Mouse (Mus musculus): ENCODE data around the gene Nbeal1. TPM values are rescaled to one million over a fixed set of nuclear protein-coding genes. Genes with fewer than 3 reads are reported as not detected.
"Not testable (repeated sequence)": the region's sequence is repeated elsewhere in the genome, so short reads cannot be mapped to it uniquely, and the experiment has no call there.

Gene Nbeal1
- polyA plus RNA-seq, 1 experiment = 0.78 TPM

GRCm38 (mm10) chr1:60169626-60170025, 10.8 kb upstream of the Nbeal1 start:
- H3K79me3 ChIP-seq (ENCODE audit: low read depth) = no peaks in the 10 kb centered on the region
- no peaks in the 10 kb centered on the region for H3K27me3 ChIP-seq (ENCODE audit: control insufficient read depth, insufficient read depth, insufficient read length)
- H3K79me2 ChIP-seq (ENCODE audit: control insufficient read depth, insufficient read depth) = no peaks in the 10 kb centered on the region
- H3ac ChIP-seq (ENCODE audit: control insufficient read depth, insufficient read length, low read depth) = no peak overlapping the region
- H3K36me3 ChIP-seq (ENCODE audit: control insufficient read depth, insufficient read depth) = no peaks in the 10 kb centered on the region
- no peak for TF ChIP-seq MAX (IDR thresholded peaks at IDR 0.05)
- no peak for TF ChIP-seq CEBPB (IDR thresholded peaks at IDR 0.05; ENCODE audit: low read depth)
- no peak for TF ChIP-seq FOSL1 (IDR thresholded peaks at IDR 0.05; ENCODE audit: insufficient read depth, low read length, poor library complexity, severe bottlenecking)
- no peak for TF ChIP-seq USF1 (IDR thresholded peaks at IDR 0.05; ENCODE audit: low read depth)
- no peak for TF ChIP-seq MYOD1 (IDR thresholded peaks at IDR 0.05; ENCODE audit: control insufficient read depth, insufficient read length, low read depth)
- TF ChIP-seq MYOG (IDR thresholded peaks at IDR 0.05; ENCODE audit: control insufficient read depth, extremely low read depth, insufficient read length) = no peak
- TF ChIP-seq CTCF (IDR thresholded peaks at IDR 0.05; ENCODE audit: control insufficient read depth, insufficient read depth, insufficient read length) = no peak
- H3K4me3 ChIP-seq (ENCODE audit: insufficient read depth, poor library complexity, severe bottlenecking) = no peak overlapping the region

GRCm38 (mm10) chr1:60170251-60170650, 10.1 kb upstream of the Nbeal1 start:
- Histone ChIP-seq H3K4me3 (ENCODE audit: insufficient read depth, poor library complexity, severe bottlenecking) (no peak overlapping the region), H3K36me3 (ENCODE audit: control insufficient read depth, insufficient read depth) (no peaks in the 10 kb centered on the region), H3K79me2 (ENCODE audit: control insufficient read depth, insufficient read depth) (no peaks in the 10 kb centered on the region), H3K79me3 (ENCODE audit: low read depth) (no peaks in the 10 kb centered on the region), H3ac (ENCODE audit: control insufficient read depth, insufficient read length, low read depth) (no peak overlapping the region), H3K27me3 (ENCODE audit: control insufficient read depth, insufficient read depth, insufficient read length) (no peaks in the 10 kb centered on the region)
- TF ChIP-seq USF1 (IDR thresholded peaks at IDR 0.05; ENCODE audit: low read depth) = no peak
- no peak for TF ChIP-seq CEBPB (IDR thresholded peaks at IDR 0.05; ENCODE audit: low read depth)
- TF ChIP-seq MAX (IDR thresholded peaks at IDR 0.05) = no peak
- no peak for TF ChIP-seq FOSL1 (IDR thresholded peaks at IDR 0.05; ENCODE audit: insufficient read depth, low read length, poor library complexity, severe bottlenecking)
- TF ChIP-seq CTCF (IDR thresholded peaks at IDR 0.05; ENCODE audit: control insufficient read depth, insufficient read depth, insufficient read length) = no peak
- TF ChIP-seq MYOG (IDR thresholded peaks at IDR 0.05; ENCODE audit: control insufficient read depth, extremely low read depth, insufficient read length) = no peak

- H3K4me3 ChIP-seq (ENCODE audit: insufficient read depth, poor library complexity, severe bottlenecking) = no peak overlapping the region
- H3K79me3 ChIP-seq (ENCODE audit: low read depth) = no peaks in the 10 kb centered on the region
- TF ChIP-seq MYOG (IDR thresholded peaks at IDR 0.05; ENCODE audit: control insufficient read depth, extremely low read depth, insufficient read length) (no peak), CEBPB (IDR thresholded peaks at IDR 0.05; ENCODE audit: low read depth) (no peak), FOSL1 (IDR thresholded peaks at IDR 0.05; ENCODE audit: insufficient read depth, low read length, poor library complexity, severe bottlenecking) (no peak), USF1 (IDR thresholded peaks at IDR 0.05; ENCODE audit: low read depth) (no peak), MAX (IDR thresholded peaks at IDR 0.05) (no peak), MYOD1 (IDR thresholded peaks at IDR 0.05; ENCODE audit: control insufficient read depth, insufficient read length, low read depth) (no peak), CTCF (IDR thresholded peaks at IDR 0.05; ENCODE audit: control insufficient read depth, insufficient read depth, insufficient read length) (no peak)
- no peaks in the 10 kb centered on the region for H3K36me3 ChIP-seq (ENCODE audit: control insufficient read depth, insufficient read depth)
- H3K27me3 ChIP-seq (ENCODE audit: control insufficient read depth, insufficient read depth, insufficient read length) = no peaks in the 10 kb centered on the region
- H3K79me2 ChIP-seq (ENCODE audit: control insufficient read depth, insufficient read depth) = no peaks in the 10 kb centered on the region
- H3ac ChIP-seq (ENCODE audit: control insufficient read depth, insufficient read length, low read depth) = no peak overlapping the region
These were observed 7.3 kb upstream of the Nbeal1 start for GRCm38 (mm10) chr1:60173119-60173518.

- H3K79me2 ChIP-seq (ENCODE audit: control insufficient read depth, insufficient read depth) = peaks cover 22% of the 10 kb centered on the region
- H3K4me3 ChIP-seq (ENCODE audit: insufficient read depth, poor library complexity, severe bottlenecking); H3ac ChIP-seq (ENCODE audit: control insufficient read depth, insufficient read length, low read depth); H3K36me3 ChIP-seq (ENCODE audit: control insufficient read depth, insufficient read depth); H3K79me3 ChIP-seq (ENCODE audit: low read depth); H3K27me3 ChIP-seq (ENCODE audit: control insufficient read depth, insufficient read depth, insufficient read length): not testable (repeated sequence)
These were observed 2.6 kb upstream of the Nbeal1 start for GRCm38 (mm10) chr1:60177814-60178213.

- TF ChIP-seq CTCF (IDR thresholded peaks at IDR 0.05; ENCODE audit: control insufficient read depth, insufficient read depth, insufficient read length) (no peak), CEBPB (IDR thresholded peaks at IDR 0.05; ENCODE audit: low read depth) (no peak), MYOD1 (IDR thresholded peaks at IDR 0.05; ENCODE audit: control insufficient read depth, insufficient read length, low read depth) (no peak)
- peaks cover 4% of the 10 kb centered on the region for H3K36me3 ChIP-seq (ENCODE audit: control insufficient read depth, insufficient read depth)
- H3K27me3 ChIP-seq (ENCODE audit: control insufficient read depth, insufficient read depth, insufficient read length) = no peaks in the 10 kb centered on the region
- peaks cover 5% of the 10 kb centered on the region for H3K79me3 ChIP-seq (ENCODE audit: low read depth)
- peaks cover 32% of the 10 kb centered on the region for H3K79me2 ChIP-seq (ENCODE audit: control insufficient read depth, insufficient read depth)
- H3K4me3 ChIP-seq (ENCODE audit: insufficient read depth, poor library complexity, severe bottlenecking) = no peak overlapping the region
- no peak overlapping the region for H3ac ChIP-seq (ENCODE audit: control insufficient read depth, insufficient read length, low read depth)
These were observed 1.0 kb upstream of the Nbeal1 start for GRCm38 (mm10) chr1:60179376-60179775.

- Histone ChIP-seq H3K79me3 (ENCODE audit: low read depth) (peaks cover 5% of the 10 kb centered on the region), H3ac (ENCODE audit: control insufficient read depth, insufficient read length, low read depth) (peak overlapping the region; percentile 77), H3K79me2 (ENCODE audit: control insufficient read depth, insufficient read depth) (peaks cover 32% of the 10 kb centered on the region), H3K4me3 (ENCODE audit: insufficient read depth, poor library complexity, severe bottlenecking) (peak overlapping the region; percentile 80), H3K36me3 (ENCODE audit: control insufficient read depth, insufficient read depth) (peaks cover 11% of the 10 kb centered on the region), H3K27me3 (ENCODE audit: control insufficient read depth, insufficient read depth, insufficient read length) (no peaks in the 10 kb centered on the region)
- TF ChIP-seq MAX (IDR thresholded peaks at IDR 0.05) (no peak), MYOG (IDR thresholded peaks at IDR 0.05; ENCODE audit: control insufficient read depth, extremely low read depth, insufficient read length) (no peak), CEBPB (IDR thresholded peaks at IDR 0.05; ENCODE audit: low read depth) (no peak), MYOD1 (IDR thresholded peaks at IDR 0.05; ENCODE audit: control insufficient read depth, insufficient read length, low read depth) (no peak), CTCF (IDR thresholded peaks at IDR 0.05; ENCODE audit: control insufficient read depth, insufficient read depth, insufficient read length) (no peak)
These were observed 404 bp downstream of the Nbeal1 start for GRCm38 (mm10) chr1:60180784-60181221.
